Mouse (Mus musculus) MEL (cell line): ENCODE results near the gene Nr2f6.

Experiments
- EP300 ChIP-seq, 2 experiments: IDR thresholded peaks; 2 replicates each; pipeline ENCODE4 v1.6.1; 2011; ENCODE audit warnings: improper control_type of control experiment in 2 of 2, low read length in 2 of 2, low read depth in 1 of 2, mild to moderate bottlenecking in 1 of 2
- HCFC1 ChIP-seq: IDR thresholded peaks from 2 replicates; pipeline ENCODE4 v1.6.1; 2012; ENCODE audit warnings: low read depth, mild to moderate bottlenecking, inconsistent platforms, low read length, improper control_type of control experiment, moderate library complexity
- MAFK ChIP-seq: IDR thresholded peaks from 2 replicates; pipeline ENCODE4 v1.6.1; 2011; ENCODE audit warnings: low read depth, mild to moderate bottlenecking, low read length, improper control_type of control experiment, borderline replicate concordance
- MYC ChIP-seq: IDR thresholded peaks from 2 replicates; pipeline ENCODE4 v1.6.1; 2011; ENCODE audit warnings: low read depth, mild to moderate bottlenecking, low read length, improper control_type of control experiment, moderate library complexity
- NELFE ChIP-seq: IDR thresholded peaks from 2 replicates; pipeline ENCODE4 v1.6.1; 2011; ENCODE audit warnings: low read depth, low read length, improper control_type of control experiment
- POLR2A ChIP-seq, 2 experiments: IDR thresholded peaks; 2 replicates each; pipeline ENCODE4 v1.6.1; 2011 to 2012; ENCODE audit warnings: low read length in 2 of 2, mild to moderate bottlenecking in 2 of 2, control low read depth in 1 of 2, improper control_type of control experiment in 1 of 2, low read depth in 1 of 2, moderate library complexity in 1 of 2; ENCODE audit not compliant: control insufficient read depth in 1 of 2, insufficient read depth in 1 of 2, poor library complexity in 1 of 2
- POLR2AphosphoS5 ChIP-seq: IDR thresholded peaks from 2 replicates; pipeline ENCODE4 v1.6.1; 2012; ENCODE audit warnings: low read depth, borderline replicate concordance, mild to moderate bottlenecking, inconsistent platforms, low read length, moderate library complexity, mixed read lengths
- SMC3 ChIP-seq: IDR thresholded peaks from 2 replicates; pipeline ENCODE4 v1.6.1; 2011; ENCODE audit warnings: low read depth, low read length, improper control_type of control experiment
- TBP ChIP-seq: IDR thresholded peaks from 2 replicates; pipeline ENCODE4 v1.8.0; 2011; ENCODE audit warnings: low read depth, low read length, improper control_type of control experiment
- TCF12 ChIP-seq: IDR thresholded peaks from 2 replicates; pipeline ENCODE4 v1.6.1; 2014; ENCODE audit warnings: low read depth, mild to moderate bottlenecking, inconsistent platforms, low read length, improper control_type of control experiment, moderate library complexity
- UBTF ChIP-seq: IDR thresholded peaks from 2 replicates; pipeline ENCODE4 v1.6.1; 2012; ENCODE audit warnings: low read depth, mild to moderate bottlenecking, inconsistent platforms, low read length, improper control_type of control experiment, moderate library complexity, borderline replicate concordance; ENCODE audit not compliant: insufficient read depth

DNA sequence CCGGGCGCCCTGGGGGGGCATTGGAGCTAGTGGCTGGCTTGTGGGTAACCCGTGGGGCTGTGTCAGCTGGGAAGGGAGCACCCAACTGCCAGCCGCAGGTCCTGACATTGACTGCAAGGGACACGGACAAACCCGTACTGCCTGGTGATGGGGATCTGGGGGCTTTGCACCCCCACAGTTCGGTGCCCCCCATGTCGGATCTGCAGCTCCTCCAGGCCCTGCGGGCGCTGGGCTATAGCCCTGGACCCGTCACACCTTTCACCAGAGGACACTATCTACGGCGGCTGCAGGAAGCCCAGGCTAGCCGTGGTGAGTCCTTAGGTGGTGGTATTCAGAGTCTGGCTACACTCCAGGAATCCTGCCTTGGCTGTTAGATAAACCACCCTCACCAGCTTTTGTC is 25.7 kb upstream of the Nr2f6 start:
- TF ChIP-seq POLR2A (IDR thresholded peaks at IDR 0.05; ENCODE audit: control insufficient read depth in 1 of 2, insufficient read depth in 1 of 2, low read depth in 1 of 2, low read length in 2 of 2, poor library complexity in 1 of 2): no peak
- TF ChIP-seq UBTF: no peak
- no peak for TF ChIP-seq NELFE
- no peak for TF ChIP-seq EP300 (IDR thresholded peaks at IDR 0.05; ENCODE audit: low read depth in 1 of 2, low read length in 2 of 2)
- no peak for TF ChIP-seq SMC3
- TF ChIP-seq TBP: no peak
- TF ChIP-seq MYC: no peak
- TF ChIP-seq HCFC1: no peak
- no peak for TF ChIP-seq TCF12
- TF ChIP-seq POLR2AphosphoS5: no peak
- no peak for TF ChIP-seq MAFK
